In the genomic region with DNA sequence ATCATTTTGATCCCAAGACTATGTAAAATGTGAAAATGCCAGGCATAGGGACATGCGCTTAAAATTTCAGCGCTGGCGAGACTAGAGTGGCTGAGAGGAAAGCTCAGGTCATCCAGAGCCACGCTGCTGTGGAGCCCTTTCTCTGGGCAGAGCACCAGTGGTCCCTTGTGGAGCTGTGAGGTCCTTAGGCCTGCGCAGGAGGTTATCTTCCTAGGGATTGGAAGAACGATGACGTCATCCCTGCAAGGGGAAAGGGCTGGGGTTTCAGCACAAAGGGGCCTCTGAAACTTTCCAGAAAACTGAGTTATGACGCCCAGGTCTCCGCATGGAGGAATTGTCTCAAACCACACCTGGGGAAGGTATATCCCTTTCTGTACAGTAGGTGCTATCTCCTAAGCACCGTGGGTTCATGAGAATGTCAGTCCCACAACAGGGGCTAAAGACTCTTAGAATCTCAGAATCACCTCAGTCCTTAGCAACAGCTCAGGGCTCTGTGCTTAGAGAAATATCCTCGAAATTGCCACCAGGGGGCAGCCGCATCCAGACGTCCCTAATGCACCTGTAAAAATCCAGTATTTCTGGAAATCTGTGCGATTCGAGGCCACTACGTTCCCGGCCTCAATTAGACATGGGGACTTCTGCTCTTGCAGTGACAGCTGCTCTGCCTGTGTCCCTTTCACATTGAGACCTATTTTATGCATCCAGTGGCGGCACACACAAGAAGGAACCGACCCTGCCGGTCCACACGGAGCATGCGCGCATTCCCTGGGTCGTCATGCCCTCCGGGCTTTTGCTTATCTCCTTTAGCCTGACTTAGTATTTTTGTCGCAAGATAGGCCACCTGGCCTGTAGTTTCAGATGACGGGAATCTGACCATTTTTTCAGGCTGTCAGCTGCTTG, we compare ENCODE assay signal across 9 mouse cellular contexts. TPM values are rescaled to one million over a fixed set of nuclear protein-coding genes. Genes with fewer than 3 reads are reported as not detected.
DNase-seq lines count a peak whose midpoint lies in the region; ATAC-seq and TF ChIP-seq lines count a peak whose summit lies in the region.
"Had no signal": no experiment of that assay in that cellular context is flagged by ENCODE, and none has a peak within 500 bp of the region (broad histone marks: within the 10 kb centered on the region; RNA-seq: fewer than 3 reads in every experiment).

No protein-coding gene starts in this region.

- no peak overlapping the region for H3K9ac ChIP-seq in intestine, postnatal 0 days (ENCODE audit: low read depth, low read length)
- H3K9ac ChIP-seq in limb, embryonic 11.5 days (ENCODE audit: low read length): no peak overlapping the region
- no peak overlapping the region; the same call in 1 of the 2 replicates for H3K9ac ChIP-seq in midbrain, embryonic 13.5 days (replicated peaks)

- DNase-seq in adrenal gland, adult (ENCODE audit: inconsistent age in 2 of 2, low spot score in 1 of 2): peak; percentile 72 to 90
- DNase-seq in adrenal gland, adult 8-10 months: no peak
- DNase-seq in gastrocnemius, postnatal 14 days: peak; percentile 53
- DNase-seq in limb, embryonic 11.5 days (ENCODE audit: low spot score): peak; percentile 85

- H3K36me3 ChIP-seq in intestine, postnatal 0 days (ENCODE audit: control insufficient read depth, insufficient read depth): no peaks in the 10 kb centered on the region
- H3K36me3 ChIP-seq in limb, embryonic 11.5 days (ENCODE audit: control insufficient read depth, insufficient read depth, low read length): no peaks in the 10 kb centered on the region
- no peaks in the 10 kb centered on the region for H3K36me3 ChIP-seq in midbrain, embryonic 13.5 days
- H3K36me3 ChIP-seq in small intestine, adult 2 months (ENCODE audit: control insufficient read depth, insufficient read depth, low read length): no peaks in the 10 kb centered on the region

- no peaks in the 10 kb centered on the region for H3K9me3 ChIP-seq in intestine, postnatal 0 days (ENCODE audit: control insufficient read depth)
- H3K9me3 ChIP-seq in limb, embryonic 11.5 days (ENCODE audit: control insufficient read depth, low read length): no peaks in the 10 kb centered on the region
- H3K9me3 ChIP-seq in midbrain, embryonic 13.5 days: no peaks in the 10 kb centered on the region

- peak overlapping the region; percentile 59 for H3K4me2 ChIP-seq in intestine, postnatal 0 days (replicated peaks; ENCODE audit: low read depth)
- no peak overlapping the region for H3K4me2 ChIP-seq in limb, embryonic 11.5 days (ENCODE audit: low read depth, severe bottlenecking)
- H3K4me2 ChIP-seq in midbrain, embryonic 13.5 days (replicated peaks): peak overlapping the region; percentile 57

- TF ChIP-seq CTCF in cortical plate, adult 2 months (IDR thresholded peaks at IDR 0.05; ENCODE audit: extremely low read depth, insufficient read depth, low read length): peak; percentile 79
- TF ChIP-seq CTCF in intestine, postnatal 0 days (IDR thresholded peaks at IDR 0.05; ENCODE audit: low read depth): peak; percentile 88
- TF ChIP-seq CTCF in small intestine, adult 2 months (IDR thresholded peaks at IDR 0.05; ENCODE audit: extremely low read depth, insufficient read length, insufficient replicate concordance, low read depth, low read length): peak; percentile 86; the same call in 1 of the 2 replicates

- no peaks in the 10 kb centered on the region for H3K4me1 ChIP-seq in cortical plate, adult 2 months (ENCODE audit: control insufficient read depth, insufficient read depth, low read length)
- no peaks in the 10 kb centered on the region for H3K4me1 ChIP-seq in intestine, postnatal 0 days (replicated peaks; ENCODE audit: control insufficient read depth, insufficient read depth, low read length)
- H3K4me1 ChIP-seq in limb, embryonic 11.5 days (ENCODE audit: control insufficient read depth, insufficient read depth, low read length): 0 out of 2 replicates have a peak, but pooled peaks cover 3% of the 10 kb centered on the region
- H3K4me1 ChIP-seq in midbrain, embryonic 13.5 days (replicated peaks): peaks cover 17% of the 10 kb centered on the region
- no peaks in the 10 kb centered on the region for H3K4me1 ChIP-seq in small intestine, adult 2 months (ENCODE audit: control insufficient read depth, insufficient read depth, insufficient read length, low read length)

- WGBS in intestine, postnatal 0 days: 23% methylated on average over 27 of the region's 27 CpGs
- WGBS in limb, embryonic 11.5 days: 31% methylated on average over 27 of the region's 27 CpGs
- 26% methylated on average over 27 of the region's 27 CpGs for WGBS in midbrain, embryonic 13.5 days
- 20% methylated on average over 27 of the region's 27 CpGs for WGBS in small intestine, adult 2 months

- intact Hi-C loops in gastrocnemius, postnatal 14 days (cut with DNase I; ENCODE audit: low total_unique reads): loop anchor here (5.0 to 10.0 kb wide), 2 partner anchors 114 to 141 kb away; no protein-coding TSS in a partner anchor

- H3K4me3 ChIP-seq in cortical plate, adult 2 months (ENCODE audit: insufficient read depth, low read length): peak overlapping the region; percentile 5; the same call in 1 of the 2 replicates
- H3K4me3 ChIP-seq in intestine, postnatal 0 days (ENCODE audit: low read depth, low read length): no peak overlapping the region
- H3K4me3 ChIP-seq in limb, embryonic 11.5 days (ENCODE audit: low read depth, low read length): no peak overlapping the region
- peak overlapping the region; percentile 33 for H3K4me3 ChIP-seq in midbrain, embryonic 13.5 days (replicated peaks)
- H3K4me3 ChIP-seq in small intestine, adult 2 months (ENCODE audit: low read depth, low read length): peak overlapping the region; percentile 44

- no peaks in the 10 kb centered on the region for H3K27me3 ChIP-seq in intestine, postnatal 0 days (replicated peaks; ENCODE audit: control insufficient read depth, insufficient read depth, low read length)
- no peaks in the 10 kb centered on the region for H3K27me3 ChIP-seq in limb, embryonic 11.5 days (ENCODE audit: control insufficient read depth, insufficient read depth, low read length)
- H3K27me3 ChIP-seq in midbrain, embryonic 13.5 days: 0 out of 2 replicates have a peak, but pooled peaks cover 3% of the 10 kb centered on the region
- peaks cover 4% of the 10 kb centered on the region for H3K27me3 ChIP-seq in small intestine, adult 2 months (ENCODE audit: control insufficient read depth, insufficient read depth, low read length)

- ATAC-seq in intestine, postnatal 0 days: peak; percentile 55; the same call in 1 of the 2 replicates
- peak; percentile 56; the same call in 1 of the 2 replicates for ATAC-seq in limb, embryonic 11.5 days (ENCODE audit: insufficient number of reproducible peaks, low FRiP score, low TSS enrichment, low read depth)
- peak; percentile 80 for ATAC-seq in midbrain, embryonic 13.5 days

- no peak overlapping the region for H3K27ac ChIP-seq in cortical plate, adult 2 months (ENCODE audit: insufficient read depth, low read length)
- no peak overlapping the region for H3K27ac ChIP-seq in intestine, postnatal 0 days (ENCODE audit: low read depth, low read length)
- no peak overlapping the region for H3K27ac ChIP-seq in limb, embryonic 11.5 days (replicated peaks; ENCODE audit: low read depth, low read length)
- no peak overlapping the region for H3K27ac ChIP-seq in midbrain, embryonic 13.5 days
- no peak overlapping the region for H3K27ac ChIP-seq in small intestine, adult 2 months (ENCODE audit: insufficient read depth, low read depth, low read length)

- TF ChIP-seq POLR2A in cortical plate, adult 2 months (IDR thresholded peaks at IDR 0.05; ENCODE audit: extremely low read depth, insufficient read depth, low read length): no peak
- TF ChIP-seq POLR2A in small intestine, adult 2 months (IDR thresholded peaks at IDR 0.05; ENCODE audit: low read depth, low read length): no peak

RNA-seq across cellular contexts. Expression of a gene that starts 18.4 kb away (rescaled TPM):
- not detected for total RNA-seq in adrenal gland, adult 8-10 months (2022)
- polyA plus RNA-seq in cortical plate, adult 2 months (2012; rRNA removed): not detected in 2 replicates
- total RNA-seq in gastrocnemius, postnatal 14 days (2021): not detected
- polyA plus RNA-seq in intestine, postnatal 0 days (2015; fragmentation: Nextera tagmentation; extraction: Ambion mirVana): not detected in 2 replicates
- polyA plus RNA-seq in limb, embryonic 11.5 days (2014; fragmentation: Nextera tagmentation; extraction: Ambion mirVana): 0.09 and 0.11 TPM in 2 replicates
- 0.12 TPM in 1 of 2 replicates, not detected in the other for polyA plus RNA-seq in midbrain, embryonic 13.5 days (2015; fragmentation: Nextera tagmentation; extraction: Ambion mirVana)
- polyA plus RNA-seq in small intestine, adult 2 months (2012; rRNA removed): not detected in 2 replicates

RNA-seq across cellular contexts. Expression of a gene that starts 19.6 kb away (rescaled TPM):
- total RNA-seq in adrenal gland, adult 8-10 months (2022): under 1 TPM in 1 of 4 experiments, not detected in 3; 0.13 TPM
- polyA plus RNA-seq in cortical plate, adult 2 months (2012; rRNA removed): not detected in 2 replicates
- total RNA-seq in gastrocnemius, postnatal 14 days (2021): not detected
- polyA plus RNA-seq in intestine, postnatal 0 days (2015; fragmentation: Nextera tagmentation; extraction: Ambion mirVana): not detected in 2 replicates
- not detected in 2 replicates for polyA plus RNA-seq in limb, embryonic 11.5 days (2014; fragmentation: Nextera tagmentation; extraction: Ambion mirVana)
- not detected in 2 replicates for polyA plus RNA-seq in midbrain, embryonic 13.5 days (2015; fragmentation: Nextera tagmentation; extraction: Ambion mirVana)
- polyA plus RNA-seq in small intestine, adult 2 months (2012; rRNA removed): not detected in 2 replicates
- polyA plus RNA-seq: C2C12 had no signal

RNA-seq across cellular contexts. Expression of a gene that starts 39.8 kb away (rescaled TPM):
- 10 to 100 TPM; 52.1 to 83.0 (median 64.7) TPM for total RNA-seq in adrenal gland, adult 8-10 months (2022)
- polyA plus RNA-seq in cortical plate, adult 2 months (2012; rRNA removed): 26.7 and 30.2 TPM in 2 replicates
- 10 to 100 TPM; 52.0 to 65.5 TPM for total RNA-seq in gastrocnemius, postnatal 14 days (2021)
- polyA plus RNA-seq in intestine, postnatal 0 days (2015; fragmentation: Nextera tagmentation; extraction: Ambion mirVana): 91.3 and 93.0 TPM in 2 replicates
- polyA plus RNA-seq in limb, embryonic 11.5 days (2014; fragmentation: Nextera tagmentation; extraction: Ambion mirVana): 124 and 127 TPM in 2 replicates
- 94.2 and 109 TPM in 2 replicates for polyA plus RNA-seq in midbrain, embryonic 13.5 days (2015; fragmentation: Nextera tagmentation; extraction: Ambion mirVana)
- polyA plus RNA-seq in small intestine, adult 2 months (2012; rRNA removed): 14.6 and 18.2 TPM in 2 replicates

RNA-seq across cellular contexts. Expression of a gene that starts 48.7 kb away (rescaled TPM):
- total RNA-seq in adrenal gland, adult 8-10 months (2022): not detected
- 0.33 and 0.38 TPM in 2 replicates for polyA plus RNA-seq in cortical plate, adult 2 months (2012; rRNA removed)
- not detected for total RNA-seq in gastrocnemius, postnatal 14 days (2021)
- polyA plus RNA-seq in intestine, postnatal 0 days (2015; fragmentation: Nextera tagmentation; extraction: Ambion mirVana): 0.09 TPM in 1 of 2 replicates, not detected in the other
- polyA plus RNA-seq in limb, embryonic 11.5 days (2014; fragmentation: Nextera tagmentation; extraction: Ambion mirVana): 0.27 TPM in 1 of 2 replicates, not detected in the other
- 2.2 and 5.3 TPM in 2 replicates for polyA plus RNA-seq in midbrain, embryonic 13.5 days (2015; fragmentation: Nextera tagmentation; extraction: Ambion mirVana)
- polyA plus RNA-seq in small intestine, adult 2 months (2012; rRNA removed): not detected in 2 replicates
- polyA plus RNA-seq: C2C12 had no signal

Comparison
In these comparisons a context has a peak if more than half of its experiments do, and no peak if none do; other contexts are left out.
1. H3K4me3 ChIP-seq: peak in cortical plate, adult 2 months (single experiment), midbrain, embryonic 13.5 days (single experiment) and small intestine, adult 2 months (single experiment); none in intestine, postnatal 0 days (single experiment) and limb, embryonic 11.5 days (single experiment).
2. Peak in every context shown above with its lines, with median percentiles within 50 percentile points of each other: CTCF ChIP-seq and ATAC-seq.